Mouse (Mus musculus) embryonic facial prominence, embryonic 15.5 days (tissue): ENCODE results near the gene Maml2. TPM values are rescaled to one million over a fixed set of nuclear protein-coding genes. Genes with fewer than 3 reads are reported as not detected.

Experiments used
- ATAC-seq: fragments of 200-750 bp; cut with Nextera tagmentation; 2 replicates; pipeline ENCODE4 v1.8.0; 2017; ENCODE audit warnings: low read depth, moderate TSS enrichment; ENCODE audit not compliant: insufficient number of reproducible peaks, low FRiP score, low TSS enrichment
- H3K27ac ChIP-seq: fragments of 300-500 bp; sonication (generic); replicated peaks from 2 replicates; pipeline ENCODE4 v1.5.1; 2015; ENCODE audit warnings: mild to moderate bottlenecking, inconsistent platforms
- H3K27me3 ChIP-seq: fragments of 300-500 bp; sonication (generic); 2 replicates; pipeline ENCODE4 v1.6.1; 2015; ENCODE audit warnings: inconsistent platforms
- H3K36me3 ChIP-seq: fragments of 300-500 bp; sonication (generic); 2 replicates; pipeline ENCODE4 v1.6.1; 2015; ENCODE audit warnings: mild to moderate bottlenecking, inconsistent platforms
- H3K4me1 ChIP-seq: fragments of 300-500 bp; sonication (generic); 2 replicates; pipeline ENCODE4 v1.6.1; 2015; ENCODE audit warnings: inconsistent platforms
- H3K4me2 ChIP-seq: fragments of 300-500 bp; sonication (generic); replicated peaks from 2 replicates; pipeline ENCODE4 v1.6.1; 2015; ENCODE audit warnings: mild to moderate bottlenecking, inconsistent platforms
- H3K4me3 ChIP-seq: fragments of 300-500 bp; sonication (generic); replicated peaks from 2 replicates; pipeline ENCODE4 v1.5.1; 2015; ENCODE audit warnings: mild to moderate bottlenecking, inconsistent platforms
- H3K9ac ChIP-seq: fragments of 300-500 bp; sonication (generic); 2 replicates; pipeline ENCODE4 v1.6.1; 2015; ENCODE audit warnings: inconsistent platforms
- H3K9me3 ChIP-seq: fragments of 300-500 bp; sonication (generic); replicated peaks from 2 replicates; pipeline ENCODE4 v1.6.1; 2016; ENCODE audit warnings: inconsistent platforms
- WGBS: fragments of 180-500 bp; shearing (Covaris S2); methylation state at CpG from one replicate; pipeline ENCODE4 v1.1.7; 2015; 5-methylcytosine and 5-hydroxymethylcytosine counted together
- polyA plus RNA-seq: library from polyadenylated mRNA; unstranded; fragments of >200 nt; fragmentation: Nextera tagmentation; extraction: Ambion mirVana; gene quantifications from 2 replicates; pipeline ENCODE4 v1.2.1, GENCODE M21; 2015

The Maml2 gene
- polyA plus RNA-seq, 1 experiment from 2014 or later = 12.5 TPM

- H3K27ac ChIP-seq = peak overlapping the region; percentile 44; the same call in 1 of the 2 replicates
- H3K27me3 ChIP-seq = no peaks in the 10 kb centered on the region
- no peak for ATAC-seq
- 9% methylated on average over 12 of the region's 12 CpGs for WGBS
- H3K36me3 ChIP-seq = no peaks in the 10 kb centered on the region
- H3K4me1 ChIP-seq = peaks cover 13% of the 10 kb centered on the region
- H3K9me3 ChIP-seq = no peaks in the 10 kb centered on the region
- 0 out of 2 replicates have a peak overlapping the region, but pooled peaks have one; percentile 9 for H3K9ac ChIP-seq
- peak overlapping the region; percentile 38 for H3K4me2 ChIP-seq
- 0 out of 2 replicates have a peak overlapping the region, but pooled peaks have one; percentile 13 for H3K4me3 ChIP-seq
These were observed 364.2 kb downstream of the Maml2 start for GRCm38 (mm10) chr9:13661768-13662623.

DNA sequence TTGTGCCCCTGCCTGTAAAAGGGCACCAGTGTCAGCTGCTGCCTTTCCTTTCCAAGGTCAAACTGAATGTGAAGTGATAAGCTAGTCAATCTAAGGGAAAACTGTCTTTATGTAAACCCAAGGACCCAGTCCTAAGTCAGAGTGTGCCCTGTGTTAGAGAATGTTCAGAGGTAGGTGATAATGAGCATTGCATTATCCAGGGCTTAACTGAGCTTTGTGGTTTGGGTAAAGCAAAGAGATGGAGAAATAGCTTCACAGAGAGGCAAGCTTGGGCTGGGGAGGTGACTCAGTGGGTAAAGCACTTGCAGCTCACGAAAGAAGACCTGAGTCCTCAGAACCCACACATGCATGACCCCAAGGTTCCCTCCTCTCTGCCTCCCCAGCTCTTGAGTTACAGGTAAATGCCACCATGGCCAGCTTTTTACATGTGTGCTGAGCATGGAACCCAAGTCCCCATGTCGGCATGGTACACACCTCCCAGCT, 367.8 kb downstream of the Maml2 start:
- Histone ChIP-seq H3K9ac (no peak overlapping the region), H3K9me3 (no peaks in the 10 kb centered on the region), H3K36me3 (no peaks in the 10 kb centered on the region), H3K27ac (no peak overlapping the region), H3K27me3 (no peaks in the 10 kb centered on the region), H3K4me3 (no peak overlapping the region), H3K4me1 (peaks cover 13% of the 10 kb centered on the region), H3K4me2 (no peak overlapping the region)
- WGBS = 81% methylated on average over 2 of the region's 2 CpGs
- ATAC-seq = no peak

- Histone ChIP-seq H3K27me3 (no peaks in the 10 kb centered on the region), H3K9me3 (no peaks in the 10 kb centered on the region), H3K27ac (no peak overlapping the region), H3K4me3 (no peak overlapping the region), H3K4me1 (no peaks in the 10 kb centered on the region), H3K4me2 (no peak overlapping the region), H3K9ac (no peak overlapping the region), H3K36me3 (no peaks in the 10 kb centered on the region)
- WGBS = 98% methylated on average over 1 of the region's 1 CpGs
- no peak for ATAC-seq
These were observed 370.2 kb downstream of the Maml2 start for GRCm38 (mm10) chr9:13667955-13668354.

- WGBS = 71% methylated on average over 2 of the region's 2 CpGs
- no peak for ATAC-seq
- no peak overlapping the region for H3K4me3 ChIP-seq
- H3K27me3 ChIP-seq = no peaks in the 10 kb centered on the region
- no peak overlapping the region for H3K4me2 ChIP-seq
- H3K36me3 ChIP-seq = no peaks in the 10 kb centered on the region
- H3K9me3 ChIP-seq = no peaks in the 10 kb centered on the region
- H3K4me1 ChIP-seq = no peaks in the 10 kb centered on the region
- no peak overlapping the region for H3K27ac ChIP-seq
- H3K9ac ChIP-seq = no peak overlapping the region
These were observed 371.0 kb downstream of the Maml2 start for GRCm38 (mm10) chr9:13668742-13669141.

- 82% methylated on average over 3 of the region's 3 CpGs for WGBS
- H3K27me3 ChIP-seq = no peaks in the 10 kb centered on the region
- no peak overlapping the region for H3K4me2 ChIP-seq
- H3K4me3 ChIP-seq = no peak overlapping the region
- no peaks in the 10 kb centered on the region for H3K4me1 ChIP-seq
- no peaks in the 10 kb centered on the region for H3K9me3 ChIP-seq
- H3K27ac ChIP-seq = no peak overlapping the region
- no peak for ATAC-seq
- H3K36me3 ChIP-seq = no peaks in the 10 kb centered on the region
- no peak overlapping the region for H3K9ac ChIP-seq
These were observed 373.5 kb downstream of the Maml2 start for GRCm38 (mm10) chr9:13671125-13671769.

- no peaks in the 10 kb centered on the region for H3K9me3 ChIP-seq
- no peaks in the 10 kb centered on the region for H3K4me1 ChIP-seq
- H3K27me3 ChIP-seq = no peaks in the 10 kb centered on the region
- no peak for ATAC-seq
- H3K27ac ChIP-seq = no peak overlapping the region
- H3K4me2 ChIP-seq = no peak overlapping the region
- H3K9ac ChIP-seq = no peak overlapping the region
- H3K36me3 ChIP-seq = no peaks in the 10 kb centered on the region
- 68% methylated on average over 2 of the region's 2 CpGs for WGBS
- no peak overlapping the region for H3K4me3 ChIP-seq
These were observed 375.5 kb downstream of the Maml2 start for GRCm38 (mm10) chr9:13673304-13673703.

- Histone ChIP-seq H3K9me3 (no peaks in the 10 kb centered on the region), H3K4me3 (no peak overlapping the region), H3K9ac (no peak overlapping the region), H3K36me3 (no peaks in the 10 kb centered on the region), H3K27ac (no peak overlapping the region), H3K4me2 (no peak overlapping the region), H3K4me1 (no peaks in the 10 kb centered on the region; the same call in 1 of the 2 replicates), H3K27me3 (no peaks in the 10 kb centered on the region)
- WGBS = 79% methylated on average over 2 of the region's 2 CpGs
- ATAC-seq = no peak
These were observed 380.3 kb downstream of the Maml2 start for GRCm38 (mm10) chr9:13678026-13678425.

DNA sequence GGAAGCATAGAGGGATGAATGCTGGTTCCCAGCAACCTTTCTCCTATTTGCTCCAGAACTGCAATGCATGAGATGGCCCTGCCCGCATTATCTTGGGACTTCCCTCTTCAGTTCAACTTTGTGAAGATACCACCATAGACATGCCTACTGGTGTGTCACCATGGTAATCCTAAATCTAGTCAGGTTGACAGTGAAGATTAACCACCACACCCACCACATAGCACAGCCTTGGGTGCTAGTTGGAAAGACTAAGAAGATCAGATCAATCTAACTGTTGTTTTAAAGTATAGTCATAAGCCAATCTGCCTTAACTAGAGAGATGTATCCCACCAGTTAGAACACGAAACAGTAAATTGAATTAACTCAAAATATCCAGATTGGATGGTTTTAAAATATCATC, 381.9 kb downstream of the Maml2 start:
- no peak overlapping the region for H3K9ac ChIP-seq
- no peaks in the 10 kb centered on the region for H3K27me3 ChIP-seq
- no peaks in the 10 kb centered on the region for H3K9me3 ChIP-seq
- WGBS = 86% methylated on average over 2 of the region's 2 CpGs
- no peak for ATAC-seq
- no peaks in the 10 kb centered on the region; the same call in 1 of the 2 replicates for H3K4me1 ChIP-seq
- H3K36me3 ChIP-seq = no peaks in the 10 kb centered on the region
- no peak overlapping the region for H3K4me2 ChIP-seq
- no peak overlapping the region for H3K27ac ChIP-seq
- H3K4me3 ChIP-seq = no peak overlapping the region

DNA sequence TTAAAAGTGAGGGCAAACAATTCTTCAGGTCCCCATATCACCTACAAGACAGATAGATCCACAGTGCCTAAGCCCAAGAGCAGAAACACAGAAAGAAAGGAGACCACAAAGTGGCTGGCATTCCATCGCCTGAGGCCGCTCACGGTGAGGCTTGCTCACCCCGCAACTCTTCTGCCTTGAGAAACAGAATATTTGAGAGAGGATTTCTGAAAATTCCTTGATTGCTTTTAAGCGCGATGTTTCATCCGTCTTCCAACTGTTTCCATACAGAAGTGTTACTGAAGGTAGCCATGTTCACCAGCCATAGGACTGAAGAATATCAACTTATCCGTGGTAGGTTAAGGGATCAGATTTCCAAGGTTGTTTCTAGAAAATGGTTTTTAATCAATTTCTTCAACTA, 383.4 kb downstream of the Maml2 start:
- H3K27me3 ChIP-seq = no peaks in the 10 kb centered on the region
- no peaks in the 10 kb centered on the region for H3K36me3 ChIP-seq
- ATAC-seq = no peak
- H3K9ac ChIP-seq = no peak overlapping the region
- WGBS = 53% methylated on average over 8 of the region's 8 CpGs
- H3K4me2 ChIP-seq = peak overlapping the region; percentile 40; the same call in 1 of the 2 replicates
- H3K27ac ChIP-seq = peak overlapping the region; percentile 35; the same call in 1 of the 2 replicates
- H3K4me3 ChIP-seq = no peak overlapping the region
- H3K9me3 ChIP-seq = no peaks in the 10 kb centered on the region
- no peaks in the 10 kb centered on the region; the same call in 1 of the 2 replicates for H3K4me1 ChIP-seq

GRCm38 (mm10) chr9:13681581-13682038, 383.9 kb downstream of the Maml2 start:
- Histone ChIP-seq H3K4me2 (peak overlapping the region; percentile 40), H3K9ac (no peak overlapping the region), H3K4me1 (no peaks in the 10 kb centered on the region; the same call in 1 of the 2 replicates), H3K4me3 (no peak overlapping the region), H3K27me3 (no peaks in the 10 kb centered on the region), H3K9me3 (no peaks in the 10 kb centered on the region), H3K27ac (peak overlapping the region; percentile 35; the same call in 1 of the 2 replicates), H3K36me3 (no peaks in the 10 kb centered on the region)
- WGBS = 8% methylated on average over 8 of the region's 8 CpGs
- peak; percentile 70 for ATAC-seq

GRCm38 (mm10) chr9:13684327-13684934, 386.7 kb downstream of the Maml2 start:
- H3K9ac ChIP-seq = no peak overlapping the region
- no peak overlapping the region for H3K4me2 ChIP-seq
- H3K27me3 ChIP-seq = no peaks in the 10 kb centered on the region
- H3K27ac ChIP-seq = no peak overlapping the region
- no peaks in the 10 kb centered on the region for H3K9me3 ChIP-seq
- H3K36me3 ChIP-seq = no peaks in the 10 kb centered on the region
- ATAC-seq = no peak
- WGBS = 78% methylated on average over 6 of the region's 6 CpGs
- no peaks in the 10 kb centered on the region; the same call in 1 of the 2 replicates for H3K4me1 ChIP-seq
- H3K4me3 ChIP-seq = no peak overlapping the region
